Comparison of ENCODE assay signal across 8 mouse cellular contexts in the genomic region with DNA sequence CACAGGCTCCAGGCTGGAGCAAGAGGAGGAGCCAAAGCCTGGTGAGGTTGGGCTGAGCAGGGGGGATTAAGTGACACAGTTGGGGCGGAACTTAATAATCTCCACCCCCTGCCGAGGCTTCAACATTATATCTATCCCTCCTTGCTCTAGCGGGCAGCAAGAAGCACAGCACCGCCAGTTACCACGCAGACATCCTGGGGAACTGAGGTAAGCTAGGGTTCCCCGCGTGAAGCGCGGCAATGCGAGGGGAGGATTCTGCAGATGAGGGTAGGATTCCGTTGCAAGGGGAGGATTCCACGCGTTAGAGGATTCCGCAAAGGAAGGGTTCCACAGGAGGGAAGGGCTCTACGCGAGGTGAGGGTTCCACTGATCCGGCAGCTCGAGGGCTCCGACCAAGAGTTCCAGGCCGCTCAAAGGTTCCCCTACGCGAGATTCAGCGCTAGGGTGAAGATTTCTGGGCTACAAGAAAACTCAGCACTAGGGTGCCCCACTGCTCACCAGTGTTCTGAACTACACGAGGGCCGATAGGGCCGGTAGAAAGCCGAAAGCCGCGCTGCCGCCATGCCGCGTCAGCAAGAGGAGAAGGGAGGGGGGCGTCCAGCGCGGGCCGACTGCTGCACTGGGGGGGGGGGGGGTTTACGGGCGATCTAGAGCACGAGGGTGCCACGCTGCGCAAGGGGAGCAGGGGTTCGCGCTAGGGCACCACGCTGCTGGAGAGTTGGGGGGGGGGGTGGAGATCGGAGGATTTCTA. TPM values are rescaled to one million over a fixed set of nuclear protein-coding genes. Genes with fewer than 3 reads are reported as not detected.
DNase-seq lines count a peak whose midpoint lies in the region; ATAC-seq and TF ChIP-seq lines count a peak whose summit lies in the region.

No protein-coding gene starts in this region.

- DNase-seq in adrenal gland, adult 2 months = peak; percentile 87
- DNase-seq in embryonic facial prominence, embryonic 11.5 days (ENCODE audit: low spot score) = peak; percentile 80
- DNase-seq in lung, adult 18-20 months = peak; percentile 82 to 85
- DNase-seq in thymus, adult 18-20 months = peak; percentile 47 to 66

- no peak for TF ChIP-seq CTCF in C2C12 (IDR thresholded peaks at IDR 0.05; ENCODE audit: control insufficient read depth, insufficient read depth, insufficient read length)

- peaks cover 11% of the 10 kb centered on the region; the same call in 1 of the 2 replicates for H3K9me3 ChIP-seq in embryonic facial prominence, embryonic 11.5 days (replicated peaks; ENCODE audit: control insufficient read depth, low read length)
- H3K9me3 ChIP-seq in heart, embryonic 12.5 days (replicated peaks) = peaks cover 24% of the 10 kb centered on the region
- H3K9me3 ChIP-seq in kidney, embryonic 14.5 days (ENCODE audit: control insufficient read depth, low read length) = peaks cover 24% of the 10 kb centered on the region
- H3K9me3 ChIP-seq in neural tube, embryonic 12.5 days = peaks cover 23% of the 10 kb centered on the region

- no peaks in the 10 kb centered on the region for H3K36me3 ChIP-seq in C2C12 (ENCODE audit: control insufficient read depth, insufficient read depth)
- H3K36me3 ChIP-seq in embryonic facial prominence, embryonic 11.5 days (replicated peaks; ENCODE audit: control insufficient read depth, insufficient read depth, low read depth, low read length) = peaks cover 12% of the 10 kb centered on the region
- H3K36me3 ChIP-seq in heart, embryonic 12.5 days = peaks cover 93% of the 10 kb centered on the region
- H3K36me3 ChIP-seq in kidney, embryonic 14.5 days (ENCODE audit: control insufficient read depth, insufficient read depth, low read length) = peaks cover 73% of the 10 kb centered on the region
- H3K36me3 ChIP-seq in neural tube, embryonic 12.5 days = peaks cover 53% of the 10 kb centered on the region

- WGBS in embryonic facial prominence, embryonic 11.5 days = 55% methylated on average over 34 of the region's 45 CpGs
- WGBS in heart, embryonic 12.5 days = 56% methylated on average over 40 of the region's 45 CpGs
- WGBS in kidney, embryonic 14.5 days = 55% methylated on average over 39 of the region's 45 CpGs
- WGBS in neural tube, embryonic 12.5 days = 63% methylated on average over 45 of the region's 45 CpGs

- H3K27ac ChIP-seq in embryonic facial prominence, embryonic 11.5 days (replicated peaks; ENCODE audit: low read depth, low read length) = peak overlapping the region; percentile 67
- peak overlapping the region; percentile 98 for H3K27ac ChIP-seq in heart, embryonic 12.5 days (ENCODE audit: poor library complexity, severe bottlenecking)
- H3K27ac ChIP-seq in kidney, embryonic 14.5 days (ENCODE audit: low read depth, low read length) = peak overlapping the region; percentile 53; the same call in 1 of the 2 replicates
- no peak overlapping the region for H3K27ac ChIP-seq in neural tube, embryonic 12.5 days

- ATAC-seq in embryonic facial prominence, embryonic 11.5 days (replicated peaks; ENCODE audit: insufficient number of reproducible peaks, low FRiP score, low TSS enrichment, low read depth) = peak; percentile 79
- ATAC-seq in heart, embryonic 12.5 days (ENCODE audit: insufficient number of reproducible peaks, low FRiP score) = peak; percentile 78
- peak; percentile 85 for ATAC-seq in kidney, embryonic 14.5 days (ENCODE audit: low FRiP score, low TSS enrichment)
- peak; percentile 76 for ATAC-seq in neural tube, embryonic 12.5 days (ENCODE audit: low FRiP score, low read depth)

- no peaks in the 10 kb centered on the region for H3K27me3 ChIP-seq in C2C12 (ENCODE audit: control insufficient read depth, insufficient read depth, insufficient read length)
- no peaks in the 10 kb centered on the region for H3K27me3 ChIP-seq in embryonic facial prominence, embryonic 11.5 days (ENCODE audit: control insufficient read depth, insufficient read depth, low read length)
- H3K27me3 ChIP-seq in heart, embryonic 12.5 days (replicated peaks) = no peaks in the 10 kb centered on the region
- no peaks in the 10 kb centered on the region for H3K27me3 ChIP-seq in kidney, embryonic 14.5 days (ENCODE audit: control insufficient read depth, insufficient read depth, low read length)
- H3K27me3 ChIP-seq in neural tube, embryonic 12.5 days (replicated peaks) = no peaks in the 10 kb centered on the region

- peaks cover 1% of the 10 kb centered on the region for H3K79me3 ChIP-seq in C2C12 (ENCODE audit: low read depth)

- H3K4me1 ChIP-seq in embryonic facial prominence, embryonic 11.5 days (ENCODE audit: control insufficient read depth, insufficient read depth, low read length) = no peaks in the 10 kb centered on the region
- peaks cover 72% of the 10 kb centered on the region for H3K4me1 ChIP-seq in heart, embryonic 12.5 days (replicated peaks)
- peaks cover 15% of the 10 kb centered on the region for H3K4me1 ChIP-seq in kidney, embryonic 14.5 days (ENCODE audit: control insufficient read depth, insufficient read depth, low read length)
- 0 out of 2 replicates have a peak, but pooled peaks cover 2% of the 10 kb centered on the region for H3K4me1 ChIP-seq in neural tube, embryonic 12.5 days

- H3K4me2 ChIP-seq in embryonic facial prominence, embryonic 11.5 days (ENCODE audit: low read depth, low read length) = peak overlapping the region; percentile 51
- peak overlapping the region; percentile 69 for H3K4me2 ChIP-seq in heart, embryonic 12.5 days
- H3K4me2 ChIP-seq in kidney, embryonic 14.5 days (replicated peaks; ENCODE audit: low read depth, low read length) = peak overlapping the region; percentile 49
- peak overlapping the region; percentile 68 for H3K4me2 ChIP-seq in neural tube, embryonic 12.5 days (replicated peaks)

- H3ac ChIP-seq in C2C12 (ENCODE audit: control insufficient read depth, insufficient read length, low read depth) = peak overlapping the region; percentile 53

- H3K4me3 ChIP-seq in C2C12 (ENCODE audit: insufficient read depth, poor library complexity, severe bottlenecking) = peak overlapping the region; percentile 21
- peak overlapping the region; percentile 53 for H3K4me3 ChIP-seq in embryonic facial prominence, embryonic 11.5 days (ENCODE audit: low read depth, low read length)
- H3K4me3 ChIP-seq in heart, embryonic 12.5 days = peak overlapping the region; percentile 67
- H3K4me3 ChIP-seq in kidney, embryonic 14.5 days (ENCODE audit: low read length) = peak overlapping the region; percentile 59
- H3K4me3 ChIP-seq in neural tube, embryonic 12.5 days = peak overlapping the region; percentile 41

- no peaks in the 10 kb centered on the region for H3K79me2 ChIP-seq in C2C12 (ENCODE audit: control insufficient read depth, insufficient read depth)

- H3K9ac ChIP-seq in embryonic facial prominence, embryonic 11.5 days (replicated peaks; ENCODE audit: low read length) = peak overlapping the region; percentile 70
- H3K9ac ChIP-seq in heart, embryonic 12.5 days = peak overlapping the region; percentile 94
- H3K9ac ChIP-seq in kidney, embryonic 14.5 days (ENCODE audit: low read depth, low read length) = peak overlapping the region; percentile 57
- peak overlapping the region; percentile 56 for H3K9ac ChIP-seq in neural tube, embryonic 12.5 days

TF ChIP-seq in C2C12, 6 proteins besides CTCF, POLR2A, EP300 and RAD21:
- TF ChIP-seq MYOG (IDR thresholded peaks at IDR 0.05; ENCODE audit: control insufficient read depth, extremely low read depth, insufficient read length) = no peak
- no peak for TF ChIP-seq MYOD1 (IDR thresholded peaks at IDR 0.05; ENCODE audit: control insufficient read depth, insufficient read length, low read depth)
- TF ChIP-seq USF1 (IDR thresholded peaks at IDR 0.05; ENCODE audit: low read depth) = no peak
- no peak for TF ChIP-seq FOSL1 (IDR thresholded peaks at IDR 0.05; ENCODE audit: insufficient read depth, low read length, poor library complexity, severe bottlenecking)
- no peak for TF ChIP-seq CEBPB (IDR thresholded peaks at IDR 0.05; ENCODE audit: low read depth)
- TF ChIP-seq MAX (IDR thresholded peaks at IDR 0.05) = no peak
TF ChIP-seq in C2C12: peak in this region for 0.

RNA-seq across cellular contexts. Expression of a gene that starts 28.1 kb away (rescaled TPM):
- polyA plus RNA-seq in C2C12 (2012; fragmentation: generic; extraction: Trizol) = 2.3 TPM
- total RNA-seq in adrenal gland, adult 2 months (2021) = 10 to 100 TPM; 66.8 to 74.7 TPM
- polyA plus RNA-seq in adrenal gland, adult 2 months (2012; rRNA removed) = 21.9 and 23.2 TPM in 2 replicates
- polyA plus RNA-seq in embryonic facial prominence, embryonic 11.5 days (2014; fragmentation: Nextera tagmentation; extraction: Ambion mirVana) = 19.4 and 19.6 TPM in 2 replicates
- 293 and 312 TPM in 2 replicates for polyA plus RNA-seq in heart, embryonic 12.5 days (2016; fragmentation: Nextera tagmentation; extraction: Ambion mirVana)
- polyA plus RNA-seq in kidney, embryonic 14.5 days (2014; fragmentation: Nextera tagmentation; extraction: Ambion mirVana) = 20.7 and 37.8 TPM in 2 replicates
- 21.6 and 21.7 TPM in 2 replicates for polyA plus RNA-seq in neural tube, embryonic 12.5 days (2016; fragmentation: Nextera tagmentation; extraction: Ambion mirVana)
